Mouse (Mus musculus) kidney, embryonic 14.5 days (tissue): ENCODE measurements around the gene Minos1. TPM values are rescaled to one million over a fixed set of nuclear protein-coding genes. Genes with fewer than 3 reads are reported as not detected.

Experiments
- ATAC-seq: fragments of 200-750 bp; cut with Nextera tagmentation; 2 replicates; pipeline ENCODE4 v1.8.0; 2017; ENCODE audit warnings: moderate number of reproducible peaks, mild to moderate bottlenecking, moderate TSS enrichment, moderate library complexity; ENCODE audit not compliant: low FRiP score, low TSS enrichment
- H3K27ac ChIP-seq: fragments of 300-500 bp; sonication (generic); 2 replicates; pipeline ENCODE4 v1.5.1; 2014; ENCODE audit warnings: low read depth, mild to moderate bottlenecking, low read length, moderate library complexity, mixed read lengths
- H3K27me3 ChIP-seq: fragments of 300-500 bp; sonication (generic); 2 replicates; pipeline ENCODE4 v1.6.1; 2014; ENCODE audit warnings: mild to moderate bottlenecking, low read length; ENCODE audit not compliant: control insufficient read depth, insufficient read depth
- H3K36me3 ChIP-seq: fragments of 300-500 bp; sonication (generic); 2 replicates; pipeline ENCODE4 v1.6.1; 2014; ENCODE audit warnings: low read length, mixed read lengths; ENCODE audit not compliant: control insufficient read depth, insufficient read depth
- H3K4me1 ChIP-seq: fragments of 300-500 bp; sonication (generic); 2 replicates; pipeline ENCODE4 v1.6.1; 2014; ENCODE audit warnings: low read length, mixed read lengths; ENCODE audit not compliant: control insufficient read depth, insufficient read depth
- H3K4me2 ChIP-seq: fragments of 300-500 bp; sonication (generic); replicated peaks from 2 replicates; pipeline ENCODE4 v1.6.1; 2014; ENCODE audit warnings: low read depth, mild to moderate bottlenecking, low read length
- H3K4me3 ChIP-seq: fragments of 300-500 bp; sonication (generic); 2 replicates; pipeline ENCODE4 v1.5.1; 2014; ENCODE audit warnings: mild to moderate bottlenecking, low read length
- H3K9ac ChIP-seq: fragments of 300-500 bp; sonication (generic); 2 replicates; pipeline ENCODE4 v1.6.1; 2014; ENCODE audit warnings: low read depth, mild to moderate bottlenecking, low read length, moderate library complexity
- H3K9me3 ChIP-seq: fragments of 300-500 bp; sonication (generic); 2 replicates; pipeline ENCODE4 v1.6.1; 2016; ENCODE audit warnings: low read length; ENCODE audit not compliant: control insufficient read depth
- WGBS: fragments of 180-500 bp; shearing (Covaris S2); extraction: QIAGEN DNeasy Blood & Tissue Kit; methylation state at CpG from one replicate; pipeline ENCODE4 v1.1.7; 2014; 5-methylcytosine and 5-hydroxymethylcytosine counted together
- polyA plus RNA-seq: library from polyadenylated mRNA; unstranded; fragments of >200 nt; fragmentation: Nextera tagmentation; extraction: Ambion mirVana; gene quantifications from 2 replicates; pipeline ENCODE4 v1.2.1, GENCODE M21; 2014

Minos1 gene
- polyA plus RNA-seq, 1 experiment from 2014 or later = 509 TPM

GRCm38 (mm10) chr4:139151370-139151769 lies 20.5 kb upstream of the Minos1 start:
- Histone ChIP-seq H3K27ac (no peak overlapping the region), H3K4me1 (no peaks in the 10 kb centered on the region), H3K9ac (no peak overlapping the region), H3K4me2 (no peak overlapping the region), H3K36me3 (no peaks in the 10 kb centered on the region), H3K27me3 (no peaks in the 10 kb centered on the region), H3K4me3 (no peak overlapping the region), H3K9me3 (peaks cover 11% of the 10 kb centered on the region; the same call in 1 of the 2 replicates)
- 74% methylated on average over 6 of the region's 6 CpGs for WGBS
- no peak for ATAC-seq

- Histone ChIP-seq H3K9ac (no peak overlapping the region), H3K27ac (no peak overlapping the region), H3K4me3 (no peak overlapping the region), H3K4me2 (no peak overlapping the region), H3K9me3 (peaks cover 11% of the 10 kb centered on the region; the same call in 1 of the 2 replicates), H3K36me3 (no peaks in the 10 kb centered on the region), H3K4me1 (peaks cover 7% of the 10 kb centered on the region; the same call in 1 of the 2 replicates), H3K27me3 (no peaks in the 10 kb centered on the region)
- no peak for ATAC-seq
- 56% methylated on average over 5 of the region's 5 CpGs for WGBS
These were observed 15.8 kb upstream of the Minos1 start for GRCm38 (mm10) chr4:139146760-139147159.

- Histone ChIP-seq H3K4me3 (no peak overlapping the region), H3K27me3 (no peaks in the 10 kb centered on the region), H3K27ac (no peak overlapping the region), H3K36me3 (no peaks in the 10 kb centered on the region), H3K9me3 (peaks cover 11% of the 10 kb centered on the region; the same call in 1 of the 2 replicates), H3K9ac (no peak overlapping the region), H3K4me2 (no peak overlapping the region), H3K4me1 (peaks cover 7% of the 10 kb centered on the region; the same call in 1 of the 2 replicates)
- WGBS = over 99% methylated on average over 11 of the region's 11 CpGs
- ATAC-seq = no peak
These were observed 14.2 kb upstream of the Minos1 start for GRCm38 (mm10) chr4:139145156-139145555.

- H3K9me3 ChIP-seq = peaks cover 11% of the 10 kb centered on the region; the same call in 1 of the 2 replicates
- ATAC-seq = no peak
These were observed 13.7 kb upstream of the Minos1 start for GRCm38 (mm10) chr4:139144577-139144976.

GRCm38 (mm10) chr4:139142985-139143384 lies 12.1 kb upstream of the Minos1 start:
- no peaks in the 10 kb centered on the region for H3K36me3 ChIP-seq
- H3K9me3 ChIP-seq = peaks cover 2% of the 10 kb centered on the region; the same call in 1 of the 2 replicates
- H3K9ac ChIP-seq = no peak overlapping the region
- WGBS = 12% methylated on average over 9 of the region's 9 CpGs
- H3K4me2 ChIP-seq = peak overlapping the region; percentile 36
- peak; percentile 94 for ATAC-seq
- H3K27ac ChIP-seq = peak overlapping the region; percentile 88
- peaks cover 7% of the 10 kb centered on the region; the same call in 1 of the 2 replicates for H3K4me1 ChIP-seq
- no peaks in the 10 kb centered on the region for H3K27me3 ChIP-seq
- H3K4me3 ChIP-seq = no peak overlapping the region

More at GRCm38 (mm10) chr4:139144577-139144976, 13.7 kb upstream of the Minos1 start:
- H3K27ac ChIP-seq = no peak overlapping the region
- WGBS = 89% methylated on average over 4 of the region's 4 CpGs
- peaks cover 7% of the 10 kb centered on the region; the same call in 1 of the 2 replicates for H3K4me1 ChIP-seq
- H3K4me2 ChIP-seq = no peak overlapping the region
- no peaks in the 10 kb centered on the region for H3K36me3 ChIP-seq
- no peak overlapping the region for H3K4me3 ChIP-seq
- H3K9ac ChIP-seq = no peak overlapping the region
- no peaks in the 10 kb centered on the region for H3K27me3 ChIP-seq

GRCm38 (mm10) chr4:139141785-139142184 lies 10.9 kb upstream of the Minos1 start:
- H3K27me3 ChIP-seq = no peaks in the 10 kb centered on the region
- peaks cover 7% of the 10 kb centered on the region; the same call in 1 of the 2 replicates for H3K4me1 ChIP-seq
- no peaks in the 10 kb centered on the region for H3K36me3 ChIP-seq
- H3K9me3 ChIP-seq = no peaks in the 10 kb centered on the region; the same call in 1 of the 2 replicates
- H3K4me2 ChIP-seq = no peak overlapping the region
- no peak overlapping the region for H3K4me3 ChIP-seq
- no peak for ATAC-seq
- WGBS = 78% methylated on average over 6 of the region's 6 CpGs
- no peak overlapping the region for H3K27ac ChIP-seq
- H3K9ac ChIP-seq = no peak overlapping the region

- H3K4me1 ChIP-seq = peaks cover 7% of the 10 kb centered on the region; the same call in 1 of the 2 replicates
- no peak overlapping the region for H3K4me2 ChIP-seq
- H3K36me3 ChIP-seq = no peaks in the 10 kb centered on the region
- no peak overlapping the region for H3K9ac ChIP-seq
- no peak overlapping the region for H3K4me3 ChIP-seq
- no peaks in the 10 kb centered on the region; the same call in 1 of the 2 replicates for H3K9me3 ChIP-seq
- ATAC-seq = no peak
- H3K27me3 ChIP-seq = no peaks in the 10 kb centered on the region
- no peak overlapping the region for H3K27ac ChIP-seq
- WGBS = 78% methylated on average over 2 of the region's 2 CpGs
These were observed 9.4 kb upstream of the Minos1 start for GRCm38 (mm10) chr4:139140267-139140666.

- Histone ChIP-seq H3K27ac (no peak overlapping the region), H3K27me3 (no peaks in the 10 kb centered on the region), H3K4me3 (no peak overlapping the region), H3K9ac (no peak overlapping the region), H3K4me2 (no peak overlapping the region), H3K9me3 (no peaks in the 10 kb centered on the region), H3K36me3 (no peaks in the 10 kb centered on the region), H3K4me1 (peaks cover 3% of the 10 kb centered on the region; the same call in 1 of the 2 replicates)
- no peak for ATAC-seq
- WGBS = 91% methylated on average over 2 of the region's 2 CpGs
These were observed 5.1 kb upstream of the Minos1 start for GRCm38 (mm10) chr4:139136011-139136410.

- no peak overlapping the region for H3K27ac ChIP-seq
- no peaks in the 10 kb centered on the region for H3K36me3 ChIP-seq
- no peak overlapping the region for H3K4me3 ChIP-seq
- H3K9ac ChIP-seq = no peak overlapping the region
- no peaks in the 10 kb centered on the region for H3K9me3 ChIP-seq
- 83% methylated on average over 5 of the region's 5 CpGs for WGBS
- no peaks in the 10 kb centered on the region for H3K27me3 ChIP-seq
- ATAC-seq = no peak
- no peak overlapping the region for H3K4me2 ChIP-seq
- H3K4me1 ChIP-seq = peaks cover 14% of the 10 kb centered on the region
These were observed 2.2 kb upstream of the Minos1 start for GRCm38 (mm10) chr4:139133109-139133508.
